Mouse (Mus musculus): ENCODE results near the gene Lrba. TPM values are rescaled to one million over a fixed set of nuclear protein-coding genes. Genes with fewer than 3 reads are reported as not detected.

The Lrba gene
- total and polyA plus RNA-seq, 2 experiments from 2014 or later = 1.6 to 18.5 TPM

GRCm38 (mm10) chr3:86635464-86635863 is 411.0 kb downstream of the Lrba start:
- no peak for ATAC-seq
- Histone ChIP-seq H3K36me3 (ENCODE audit: insufficient read depth) (no peaks in the 10 kb centered on the region), H3K9me3 (ENCODE audit: low read length) (no peaks in the 10 kb centered on the region), H3K4me1 (ENCODE audit: insufficient read depth) (no peaks in the 10 kb centered on the region), H3K27me3 (ENCODE audit: insufficient read depth, low read length) (no peaks in the 10 kb centered on the region), H3K9ac (no peak overlapping the region), H3K4me3 (ENCODE audit: low read depth, low read length) (no peak overlapping the region), H3K27ac (ENCODE audit: low read depth, low read length) (no peak overlapping the region), H3K4me2 (ENCODE audit: low read depth) (no peak overlapping the region)
- DNase-seq = no peak
- 50% methylated on average over 5 of the region's 5 CpGs for WGBS
- TF ChIP-seq CTCF (IDR thresholded peaks at IDR 0.05; ENCODE audit: low read depth) = no peak

- Histone ChIP-seq H3K4me3 (ENCODE audit: low read depth, low read length) (no peak overlapping the region), H3K9me3 (ENCODE audit: low read length) (no peaks in the 10 kb centered on the region), H3K9ac (no peak overlapping the region), H3K4me1 (ENCODE audit: insufficient read depth) (no peaks in the 10 kb centered on the region), H3K36me3 (ENCODE audit: insufficient read depth) (no peaks in the 10 kb centered on the region), H3K27me3 (ENCODE audit: insufficient read depth, low read length) (no peaks in the 10 kb centered on the region), H3K27ac (ENCODE audit: low read depth, low read length) (no peak overlapping the region), H3K4me2 (ENCODE audit: low read depth) (no peak overlapping the region)
- DNase-seq = no peak
- no peak for ATAC-seq
- WGBS = 28% methylated on average over 1 of the region's 1 CpGs
- no peak for TF ChIP-seq CTCF (IDR thresholded peaks at IDR 0.05; ENCODE audit: low read depth)
Observed at GRCm38 (mm10) chr3:86635940-86636339, 411.5 kb downstream of the Lrba start.

- no peak for TF ChIP-seq CTCF (IDR thresholded peaks at IDR 0.05; ENCODE audit: low read depth)
- no peaks in the 10 kb centered on the region for H3K27me3 ChIP-seq (ENCODE audit: insufficient read depth, low read length)
- ATAC-seq = no peak
- no peaks in the 10 kb centered on the region for H3K9me3 ChIP-seq (ENCODE audit: low read length)
- H3K4me1 ChIP-seq (ENCODE audit: insufficient read depth) = no peaks in the 10 kb centered on the region
- H3K27ac ChIP-seq (ENCODE audit: low read depth, low read length) = no peak overlapping the region
- no peak overlapping the region for H3K4me2 ChIP-seq (ENCODE audit: low read depth)
- no peak overlapping the region for H3K4me3 ChIP-seq (ENCODE audit: low read depth, low read length)
- no peak overlapping the region for H3K9ac ChIP-seq
- 79% methylated on average over 2 of the region's 2 CpGs for WGBS
- H3K36me3 ChIP-seq (ENCODE audit: insufficient read depth) = no peaks in the 10 kb centered on the region
- no peak for DNase-seq
Observed at GRCm38 (mm10) chr3:86638552-86639348, 414.3 kb downstream of the Lrba start.

GRCm38 (mm10) chr3:86641393-86641792 is 416.9 kb downstream of the Lrba start:
- ATAC-seq = no peak
- 71% methylated on average over 5 of the region's 5 CpGs for WGBS

GRCm38 (mm10) chr3:86641796-86642195 is 417.3 kb downstream of the Lrba start:
- Histone ChIP-seq H3K27ac (ENCODE audit: low read depth, low read length) (no peak overlapping the region), H3K9ac (no peak overlapping the region), H3K4me2 (ENCODE audit: low read depth) (no peak overlapping the region), H3K4me3 (ENCODE audit: low read depth, low read length) (no peak overlapping the region), H3K4me1 (ENCODE audit: insufficient read depth) (no peaks in the 10 kb centered on the region), H3K36me3 (ENCODE audit: insufficient read depth) (no peaks in the 10 kb centered on the region), H3K27me3 (ENCODE audit: insufficient read depth, low read length) (no peaks in the 10 kb centered on the region), H3K9me3 (ENCODE audit: low read length) (no peaks in the 10 kb centered on the region)
- ATAC-seq (no peak), DNase-seq (no peak)
- no peak for TF ChIP-seq CTCF (IDR thresholded peaks at IDR 0.05; ENCODE audit: low read depth)

More at GRCm38 (mm10) chr3:86641393-86641792, 416.9 kb downstream of the Lrba start:
- TF ChIP-seq CTCF (IDR thresholded peaks at IDR 0.05; ENCODE audit: low read depth) = no peak
- no peak for DNase-seq
- H3K4me1 ChIP-seq (ENCODE audit: insufficient read depth) = no peaks in the 10 kb centered on the region
- no peak overlapping the region for H3K4me3 ChIP-seq (ENCODE audit: low read depth, low read length)
- H3K27me3 ChIP-seq (ENCODE audit: insufficient read depth, low read length) = no peaks in the 10 kb centered on the region
- H3K27ac ChIP-seq (ENCODE audit: low read depth, low read length) = no peak overlapping the region
- no peak overlapping the region for H3K4me2 ChIP-seq (ENCODE audit: low read depth)
- H3K36me3 ChIP-seq (ENCODE audit: insufficient read depth) = no peaks in the 10 kb centered on the region
- no peaks in the 10 kb centered on the region for H3K9me3 ChIP-seq (ENCODE audit: low read length)
- no peak overlapping the region for H3K9ac ChIP-seq

- Histone ChIP-seq H3K9ac (no peak overlapping the region), H3K9me3 (ENCODE audit: low read length) (no peaks in the 10 kb centered on the region), H3K4me2 (ENCODE audit: low read depth) (no peak overlapping the region), H3K4me3 (ENCODE audit: low read depth, low read length) (no peak overlapping the region), H3K27me3 (ENCODE audit: insufficient read depth, low read length) (no peaks in the 10 kb centered on the region), H3K36me3 (ENCODE audit: insufficient read depth) (no peaks in the 10 kb centered on the region), H3K27ac (ENCODE audit: low read depth, low read length) (no peak overlapping the region), H3K4me1 (ENCODE audit: insufficient read depth) (no peaks in the 10 kb centered on the region)
- DNase-seq = no peak
- no peak for ATAC-seq
- 84% methylated on average over 2 of the region's 2 CpGs for WGBS
- no peak for TF ChIP-seq CTCF (IDR thresholded peaks at IDR 0.05; ENCODE audit: low read depth)
Observed at GRCm38 (mm10) chr3:86646771-86647170, 422.3 kb downstream of the Lrba start.

- no peaks in the 10 kb centered on the region for H3K4me1 ChIP-seq (ENCODE audit: insufficient read depth)
- no peak overlapping the region for H3K9ac ChIP-seq
- H3K4me3 ChIP-seq (ENCODE audit: low read depth, low read length) = no peak overlapping the region
- H3K4me2 ChIP-seq (ENCODE audit: low read depth) = no peak overlapping the region
- DNase-seq (peak; percentile 7), ATAC-seq (no peak)
- H3K9me3 ChIP-seq (ENCODE audit: low read length) = no peaks in the 10 kb centered on the region
- no peaks in the 10 kb centered on the region for H3K36me3 ChIP-seq (ENCODE audit: insufficient read depth)
- H3K27me3 ChIP-seq (ENCODE audit: insufficient read depth, low read length) = no peaks in the 10 kb centered on the region
- TF ChIP-seq CTCF (IDR thresholded peaks at IDR 0.05; ENCODE audit: low read depth) = no peak
- H3K27ac ChIP-seq (ENCODE audit: low read depth, low read length) = no peak overlapping the region
- WGBS = 64% methylated on average over 3 of the region's 3 CpGs
Observed at GRCm38 (mm10) chr3:86651006-86651405, 426.5 kb downstream of the Lrba start.

Measured in forebrain, postnatal 0 days (tissue).